Mouse (Mus musculus) heart, postnatal 0 days (tissue): ENCODE data around the gene Med24. TPM values are rescaled to one million over a fixed set of nuclear protein-coding genes. Genes with fewer than 3 reads are reported as not detected.

ENCODE experiments used
- ATAC-seq: fragments of 200-750 bp; cut with Nextera tagmentation; 2 replicates; pipeline ENCODE4 v1.8.0; 2017; ENCODE audit warnings: low read depth, moderate number of reproducible peaks, moderate library complexity; ENCODE audit not compliant: insufficient read depth
- DNase-seq: peaks from one replicate; pipeline ENCODE4 v3.0.0-alpha.2; 2016; ENCODE audit warnings: low spot score
- H3K27ac ChIP-seq: fragments of 300-500 bp; sonication (generic); 2 replicates; pipeline ENCODE4 v1.5.1; 2014; ENCODE audit warnings: low read depth, mild to moderate bottlenecking
- H3K27me3 ChIP-seq: fragments of 300-500 bp; sonication (generic); 2 replicates; pipeline ENCODE4 v1.6.1; 2014; ENCODE audit warnings: low read length, mixed read lengths; ENCODE audit not compliant: control insufficient read depth, insufficient read depth
- H3K36me3 ChIP-seq: fragments of 300-500 bp; sonication (generic); replicated peaks from 2 replicates; pipeline ENCODE4 v1.6.1; 2014; ENCODE audit warnings: low read length, mixed read lengths; ENCODE audit not compliant: control insufficient read depth, insufficient read depth
- H3K4me1 ChIP-seq: fragments of 300-500 bp; sonication (generic); 2 replicates; pipeline ENCODE4 v1.6.1; 2014; ENCODE audit warnings: antibody characterized with exemption; ENCODE audit not compliant: control insufficient read depth, insufficient read depth
- H3K4me2 ChIP-seq: fragments of 300-500 bp; sonication (generic); 2 replicates; pipeline ENCODE4 v1.6.1; 2014; ENCODE audit warnings: low read depth, mild to moderate bottlenecking, low read length, moderate library complexity
- H3K4me3 ChIP-seq: fragments of 300-500 bp; sonication (generic); 2 replicates; pipeline ENCODE4 v1.5.1; 2014; ENCODE audit warnings: low read depth, low read length
- H3K9ac ChIP-seq: fragments of 300-500 bp; sonication (generic); replicated peaks from 2 replicates; pipeline ENCODE4 v1.6.1; 2014; ENCODE audit warnings: low read depth, low read length, mixed read lengths
- H3K9me3 ChIP-seq: fragments of 300-500 bp; sonication (generic); replicated peaks from 2 replicates; pipeline ENCODE4 v1.6.1; 2016; ENCODE audit warnings: low read length; ENCODE audit not compliant: control insufficient read depth
- CTCF ChIP-seq: IDR thresholded peaks from 2 replicates; pipeline ENCODE4 v1.5.1; 2016; ENCODE audit warnings: antibody characterized with exemption, control low read depth, low read depth
- EP300 ChIP-seq: IDR thresholded peaks from 2 replicates; pipeline ENCODE4 v1.6.1; 2016; ENCODE audit warnings: antibody characterized with exemption, low read depth
- WGBS: fragments of 180-500 bp; shearing (Covaris S2); extraction: QIAGEN DNeasy Blood & Tissue Kit; methylation state at CpG from one replicate; pipeline ENCODE4 v1.1.7; 2014; 5-methylcytosine and 5-hydroxymethylcytosine counted together
- polyA plus RNA-seq: library from polyadenylated mRNA; unstranded; fragments of >200 nt; fragmentation: Nextera tagmentation; extraction: Ambion mirVana; gene quantifications from 2 replicates; pipeline ENCODE4 v1.2.1, GENCODE M21; 2015
- total RNA-seq: library from RNA; depleted of rRNA; stranded (reverse); fragments of >200 nt; gene quantifications from 2 replicates; pipeline ENCODE4 v1.2.3, GENCODE M21; 2014; ENCODE audit warnings: low replicate concordance

Gene Med24
- total and polyA plus RNA-seq, 2 experiments from 2014 or later: 23.3 to 48.0 TPM

GRCm38 (mm10) chr11:98766816-98767215 is 37.6 kb upstream of the Med24 start:
- ATAC-seq (no peak), DNase-seq (no peak)
- H3K27me3 ChIP-seq: no peaks in the 10 kb centered on the region
- H3K9ac ChIP-seq: no peak overlapping the region
- H3K9me3 ChIP-seq: no peaks in the 10 kb centered on the region
- H3K27ac ChIP-seq: peak overlapping the region; percentile 93
- H3K4me1 ChIP-seq: peaks cover 60% of the 10 kb centered on the region
- H3K4me3 ChIP-seq: no peak overlapping the region
- no peak for TF ChIP-seq CTCF
- no peak for TF ChIP-seq EP300
- H3K36me3 ChIP-seq: peaks cover 69% of the 10 kb centered on the region
- WGBS: 46% methylated on average over 4 of the region's 5 CpGs
- 0 out of 2 replicates have a peak overlapping the region, but pooled peaks have one; percentile 13 for H3K4me2 ChIP-seq

- no peak overlapping the region for H3K9ac ChIP-seq
- peak overlapping the region; percentile 93; the same call in 1 of the 2 replicates for H3K27ac ChIP-seq
- DNase-seq: no peak
- H3K36me3 ChIP-seq: peaks cover 70% of the 10 kb centered on the region
- H3K27me3 ChIP-seq: no peaks in the 10 kb centered on the region
- ATAC-seq: no peak
- no peaks in the 10 kb centered on the region for H3K9me3 ChIP-seq
- H3K4me2 ChIP-seq: no peak overlapping the region
- peaks cover 55% of the 10 kb centered on the region for H3K4me1 ChIP-seq
- H3K4me3 ChIP-seq: no peak overlapping the region
- TF ChIP-seq CTCF (no peak), EP300 (no peak)
- 17% methylated on average over 2 of the region's 2 CpGs for WGBS
Observed at GRCm38 (mm10) chr11:98766346-98766745, 37.1 kb upstream of the Med24 start.

GRCm38 (mm10) chr11:98765421-98766309 is 36.4 kb upstream of the Med24 start:
- H3K4me3 ChIP-seq: no peak overlapping the region
- no peaks in the 10 kb centered on the region for H3K9me3 ChIP-seq
- peaks cover 70% of the 10 kb centered on the region for H3K36me3 ChIP-seq
- ATAC-seq (peak; percentile 21; the same call in 1 of the 2 replicates), DNase-seq (peak; percentile 70)
- 26% methylated on average over 8 of the region's 9 CpGs for WGBS
- no peak for TF ChIP-seq EP300
- no peak for TF ChIP-seq CTCF
- peak overlapping the region; percentile 77 for H3K27ac ChIP-seq
- peaks cover 52% of the 10 kb centered on the region for H3K4me1 ChIP-seq
- peak overlapping the region; percentile 26 for H3K9ac ChIP-seq
- H3K27me3 ChIP-seq: no peaks in the 10 kb centered on the region
- no peak overlapping the region for H3K4me2 ChIP-seq

GRCm38 (mm10) chr11:98764746-98765145 is 35.5 kb upstream of the Med24 start:
- Histone ChIP-seq H3K36me3 (peaks cover 69% of the 10 kb centered on the region), H3K9ac (no peak overlapping the region), H3K4me2 (no peak overlapping the region), H3K9me3 (no peaks in the 10 kb centered on the region), H3K27ac (peak overlapping the region; percentile 77), H3K4me3 (no peak overlapping the region), H3K4me1 (peaks cover 43% of the 10 kb centered on the region), H3K27me3 (no peaks in the 10 kb centered on the region)
- no peak for DNase-seq
- ATAC-seq: no peak
- TF ChIP-seq CTCF (no peak), EP300 (no peak)

GRCm38 (mm10) chr11:98764091-98764490 is 34.9 kb upstream of the Med24 start:
- Histone ChIP-seq H3K27me3 (no peaks in the 10 kb centered on the region), H3K27ac (no peak overlapping the region), H3K9me3 (no peaks in the 10 kb centered on the region), H3K4me3 (no peak overlapping the region), H3K4me1 (peaks cover 40% of the 10 kb centered on the region), H3K9ac (no peak overlapping the region), H3K36me3 (peaks cover 63% of the 10 kb centered on the region), H3K4me2 (no peak overlapping the region)
- TF ChIP-seq CTCF: no peak
- no peak for DNase-seq
- no peak for ATAC-seq
- 80% methylated on average over 18 of the region's 18 CpGs for WGBS
